Mouse (Mus musculus) liver, postnatal 0 days (tissue): ENCODE results near the gene Atp2c1. TPM values are rescaled to one million over a fixed set of nuclear protein-coding genes. Genes with fewer than 3 reads are reported as not detected.

Experiments used
- ATAC-seq: fragments of 200-750 bp; cut with Nextera tagmentation; 2 replicates; pipeline ENCODE4 v1.8.0; 2017; ENCODE audit warnings: mild to moderate bottlenecking, moderate library complexity
- DNase-seq: peaks from one replicate; pipeline ENCODE4 v3.0.0-alpha.2; 2016
- H3K27ac ChIP-seq: fragments of 300-500 bp; sonication (generic); 2 replicates; pipeline ENCODE4 v1.5.1; 2014; ENCODE audit warnings: antibody characterized with exemption, moderate library complexity, mild to moderate bottlenecking, low read depth
- H3K27me3 ChIP-seq: fragments of 300-500 bp; sonication (generic); 2 replicates; pipeline ENCODE4 v1.6.1; 2014; ENCODE audit warnings: low read length, control low read depth, mixed read lengths; ENCODE audit not compliant: insufficient read depth
- H3K36me3 ChIP-seq: fragments of 300-500 bp; sonication (generic); replicated peaks from 2 replicates; pipeline ENCODE4 v1.6.1; 2014; ENCODE audit warnings: mild to moderate bottlenecking, control low read depth, low read length, moderate library complexity, mixed read lengths; ENCODE audit not compliant: insufficient read depth
- H3K4me1 ChIP-seq: fragments of 300-500 bp; sonication (generic); 2 replicates; pipeline ENCODE4 v1.6.1; 2014; ENCODE audit warnings: antibody characterized with exemption, mild to moderate bottlenecking, control low read depth; ENCODE audit not compliant: insufficient read depth
- H3K4me2 ChIP-seq: fragments of 300-500 bp; sonication (generic); 2 replicates; pipeline ENCODE4 v1.6.1; 2014; ENCODE audit warnings: low read depth, mild to moderate bottlenecking, low read length, moderate library complexity, mixed read lengths
- H3K4me3 ChIP-seq: fragments of 300-500 bp; sonication (generic); 2 replicates; pipeline ENCODE4 v1.5.1; 2014; ENCODE audit warnings: low read depth, low read length
- H3K9ac ChIP-seq: fragments of 300-500 bp; sonication (generic); replicated peaks from 2 replicates; pipeline ENCODE4 v1.6.1; 2014; ENCODE audit warnings: mild to moderate bottlenecking, moderate library complexity
- H3K9me3 ChIP-seq: fragments of 300-500 bp; sonication (generic); 2 replicates; pipeline ENCODE4 v1.6.1; 2016; ENCODE audit warnings: mild to moderate bottlenecking, control low read depth, low read length, mixed read lengths
- CTCF ChIP-seq: sonication (generic); IDR thresholded peaks from 2 replicates; pipeline ENCODE4 v1.5.1; 2016; ENCODE audit warnings: antibody characterized with exemption, low read depth
- EP300 ChIP-seq: IDR thresholded peaks from 2 replicates; pipeline ENCODE4 v1.6.1; 2016; ENCODE audit warnings: antibody characterized with exemption, low read depth, mild to moderate bottlenecking
- WGBS: fragments of 180-500 bp; shearing (Covaris S2); extraction: QIAGEN DNeasy Blood & Tissue Kit; methylation state at CpG from one replicate; pipeline ENCODE4 v1.1.7; 2014; ENCODE audit not compliant: insufficient replicate concordance; 5-methylcytosine and 5-hydroxymethylcytosine counted together
- polyA plus RNA-seq: library from polyadenylated mRNA; unstranded; fragments of >200 nt; fragmentation: Nextera tagmentation; extraction: Ambion mirVana; gene quantifications from 2 replicates; pipeline ENCODE4 v1.2.1, GENCODE M21; 2015

Atp2c1 gene
- polyA plus RNA-seq, 1 experiment from 2014 or later = 17.1 TPM

- H3K27me3 ChIP-seq = 0 out of 2 replicates have a peak, but pooled peaks cover 4% of the 10 kb centered on the region
- no peaks in the 10 kb centered on the region for H3K4me1 ChIP-seq
- no peaks in the 10 kb centered on the region for H3K36me3 ChIP-seq
- no peak overlapping the region for H3K4me2 ChIP-seq
- no peak for ATAC-seq
- DNase-seq = no peak
- no peak overlapping the region for H3K9ac ChIP-seq
- 58% methylated on average over 6 of the region's 6 CpGs for WGBS
- no peaks in the 10 kb centered on the region for H3K9me3 ChIP-seq
- H3K4me3 ChIP-seq = no peak overlapping the region
- H3K27ac ChIP-seq = no peak overlapping the region
- TF ChIP-seq CTCF = no peak
- no peak for TF ChIP-seq EP300
Observed at GRCm38 (mm10) chr9:105549096-105549495, 22.0 kb upstream of the Atp2c1 start.

DNA sequence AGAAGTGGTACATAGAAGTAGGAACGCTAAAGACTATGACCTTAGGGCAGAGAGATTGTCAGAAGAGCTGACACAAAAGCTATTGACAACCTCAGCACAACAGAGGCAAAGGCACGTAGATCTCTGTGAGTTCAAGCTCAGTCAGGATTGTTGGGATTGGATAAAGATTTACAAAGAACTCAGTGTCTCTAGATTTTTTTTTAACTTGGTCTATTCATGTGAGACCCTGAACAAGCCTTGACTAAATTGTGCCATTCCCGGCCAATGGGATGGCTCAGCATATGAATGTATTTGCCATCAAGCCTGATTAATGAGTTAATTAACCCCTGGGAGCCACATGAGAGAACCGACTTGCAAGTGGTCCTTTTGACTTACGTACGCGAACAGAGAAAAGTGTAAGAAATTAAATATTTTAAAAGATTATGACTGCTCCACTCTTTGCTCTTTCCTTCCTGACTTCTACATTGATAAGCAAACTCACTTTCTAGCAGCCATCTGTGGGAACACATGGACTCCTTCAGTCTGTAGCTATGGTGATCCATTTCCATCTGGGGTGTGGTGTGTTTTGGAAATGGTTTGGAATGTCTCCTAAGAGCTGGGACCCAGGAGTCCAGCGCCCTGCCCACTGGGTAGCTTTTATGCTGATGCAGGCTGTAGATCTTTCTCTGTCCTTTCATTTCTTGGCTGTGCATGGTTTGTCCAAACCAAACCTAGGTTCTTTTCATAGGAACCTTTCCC, 17.1 kb upstream of the Atp2c1 start:
- ATAC-seq = no peak
- WGBS = 80% methylated on average over 8 of the region's 8 CpGs
- Histone ChIP-seq H3K27ac (no peak overlapping the region), H3K9ac (no peak overlapping the region), H3K9me3 (no peaks in the 10 kb centered on the region), H3K27me3 (no peaks in the 10 kb centered on the region), H3K36me3 (no peaks in the 10 kb centered on the region), H3K4me2 (no peak overlapping the region), H3K4me1 (no peaks in the 10 kb centered on the region), H3K4me3 (no peak overlapping the region)
- DNase-seq = no peak
- no peak for TF ChIP-seq CTCF
- TF ChIP-seq EP300 = no peak

DNA sequence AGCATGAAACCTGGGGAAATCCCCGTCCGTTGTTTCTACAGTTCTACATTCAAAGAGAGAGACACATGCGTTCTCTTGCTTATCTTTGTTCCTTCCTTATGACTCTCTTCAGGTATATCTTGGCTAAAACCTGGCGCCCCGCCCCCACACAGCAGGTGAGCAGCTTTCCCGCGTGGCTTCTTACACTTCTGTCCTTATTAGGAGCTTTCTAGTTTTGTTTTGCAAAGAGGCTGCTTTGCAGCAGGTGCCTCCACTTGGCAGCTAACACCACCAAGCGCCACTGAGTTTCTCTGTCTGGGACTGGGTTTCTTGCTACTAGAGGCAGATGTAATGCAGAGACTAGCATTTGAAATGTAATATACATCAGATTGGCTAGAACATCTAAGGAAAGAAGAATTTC, 10.4 kb upstream of the Atp2c1 start:
- H3K4me2 ChIP-seq = no peak overlapping the region
- DNase-seq (no peak), ATAC-seq (no peak)
- WGBS = 50% methylated on average over 8 of the region's 8 CpGs
- H3K27ac ChIP-seq = no peak overlapping the region
- no peaks in the 10 kb centered on the region for H3K27me3 ChIP-seq
- H3K36me3 ChIP-seq = no peaks in the 10 kb centered on the region
- no peaks in the 10 kb centered on the region for H3K9me3 ChIP-seq
- H3K4me3 ChIP-seq = no peak overlapping the region
- H3K9ac ChIP-seq = no peak overlapping the region
- no peaks in the 10 kb centered on the region for H3K4me1 ChIP-seq
- TF ChIP-seq CTCF = no peak
- no peak for TF ChIP-seq EP300

DNA sequence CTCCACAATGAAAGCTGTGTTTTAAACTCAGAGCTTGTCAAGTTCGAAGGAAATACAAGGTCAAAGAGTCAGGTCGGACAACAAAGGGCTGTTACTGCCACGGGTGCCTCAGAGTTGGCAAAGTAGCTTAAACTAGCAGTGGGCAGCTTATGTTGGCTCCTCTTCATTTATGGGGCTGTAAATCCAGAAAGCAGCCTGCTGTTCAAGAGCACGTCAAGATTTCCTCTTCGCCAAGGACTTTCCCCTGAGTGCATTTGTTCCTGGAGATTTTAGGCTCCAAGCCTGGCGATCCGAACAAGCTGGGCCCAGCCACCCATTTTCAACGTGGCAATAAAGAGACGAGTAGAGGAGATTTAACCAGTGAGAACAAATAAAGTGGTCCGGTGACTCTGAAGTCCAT, 9.8 kb upstream of the Atp2c1 start:
- Histone ChIP-seq H3K9me3 (no peaks in the 10 kb centered on the region), H3K4me3 (no peak overlapping the region), H3K4me2 (no peak overlapping the region), H3K36me3 (no peaks in the 10 kb centered on the region), H3K4me1 (no peaks in the 10 kb centered on the region), H3K27me3 (no peaks in the 10 kb centered on the region), H3K9ac (no peak overlapping the region), H3K27ac (no peak overlapping the region)
- no peak for TF ChIP-seq EP300
- TF ChIP-seq CTCF = no peak
- 66% methylated on average over 10 of the region's 10 CpGs for WGBS
- DNase-seq = no peak
- no peak for ATAC-seq

DNA sequence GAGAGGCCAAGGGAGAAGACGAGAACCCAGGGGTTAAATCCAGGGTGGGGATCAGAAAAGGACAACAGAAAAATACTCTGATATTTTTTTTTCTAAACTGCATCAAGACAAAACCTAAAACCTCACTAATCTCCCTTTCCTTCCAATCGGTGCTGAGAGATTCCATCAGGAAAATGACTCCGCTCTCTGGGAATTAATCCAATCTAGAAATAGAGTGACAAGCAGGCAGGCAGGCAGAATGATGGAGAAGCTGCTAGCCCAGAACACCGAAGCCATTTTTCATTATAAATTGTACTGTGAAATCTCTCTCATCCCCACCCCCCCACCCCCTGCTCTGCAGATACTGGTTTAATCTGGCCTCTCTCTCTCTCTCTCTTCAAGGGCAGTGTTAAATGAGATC, 1.8 kb downstream of the Atp2c1 start:
- WGBS = 71% methylated on average over 4 of the region's 4 CpGs
- no peak for ATAC-seq

DNA sequence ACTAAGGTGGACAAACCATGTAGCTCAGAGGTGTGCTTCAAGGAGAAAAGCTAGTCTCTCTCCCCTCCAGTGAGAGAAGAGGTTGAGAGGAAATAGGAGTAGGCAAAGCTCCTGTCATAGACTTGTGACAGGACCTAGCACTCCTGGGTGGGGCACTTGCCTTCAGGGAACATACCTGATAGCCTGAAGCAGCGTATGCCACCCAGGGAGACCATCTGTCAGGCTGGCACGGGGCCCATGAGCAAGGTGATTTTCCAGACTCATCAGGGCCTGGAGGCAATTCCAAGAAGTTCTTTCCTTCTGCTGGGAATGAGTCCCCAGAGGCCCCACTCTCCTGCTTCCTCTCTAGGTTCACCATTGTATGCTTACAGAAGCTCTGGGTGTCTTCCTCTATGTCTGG, 4.1 kb downstream of the Atp2c1 start:
- peak; percentile 29 for ATAC-seq
- Histone ChIP-seq H3K36me3 (no peaks in the 10 kb centered on the region), H3K4me2 (no peak overlapping the region), H3K9ac (no peak overlapping the region; the same call in 1 of the 2 replicates), H3K4me3 (no peak overlapping the region), H3K27me3 (no peaks in the 10 kb centered on the region), H3K27ac (0 out of 2 replicates have a peak overlapping the region, but pooled peaks have one; percentile 4), H3K9me3 (no peaks in the 10 kb centered on the region), H3K4me1 (peaks cover 20% of the 10 kb centered on the region)
- no peak for TF ChIP-seq EP300
- TF ChIP-seq CTCF = no peak
- peak; percentile 28 for DNase-seq
- 58% methylated on average over 2 of the region's 2 CpGs for WGBS

More for the DNA sequence above, 1.8 kb downstream of the Atp2c1 start:
- no peak for DNase-seq
- H3K4me2 ChIP-seq = no peak overlapping the region
- no peaks in the 10 kb centered on the region for H3K9me3 ChIP-seq
- no peaks in the 10 kb centered on the region for H3K27me3 ChIP-seq
- H3K27ac ChIP-seq = no peak overlapping the region
- TF ChIP-seq CTCF = no peak
- no peak for TF ChIP-seq EP300
- H3K9ac ChIP-seq = no peak overlapping the region
- no peak overlapping the region for H3K4me3 ChIP-seq
- H3K4me1 ChIP-seq = peaks cover 18% of the 10 kb centered on the region
- no peaks in the 10 kb centered on the region for H3K36me3 ChIP-seq
